Mouse (Mus musculus) spleen, adult 2 months (tissue): ENCODE data around the gene Olfr643.

Experiments
- CTCF ChIP-seq: fragments of 200-500 bp; IDR thresholded peaks from 2 replicates; pipeline ENCODE4 v1.5.1; 2011; ENCODE audit warnings: mild to moderate bottlenecking, inconsistent platforms; ENCODE audit not compliant: insufficient read depth, insufficient read length, insufficient replicate concordance; ENCODE audit errors: extremely low read depth
- POLR2A ChIP-seq: fragments of 200-500 bp; IDR thresholded peaks from 2 replicates; pipeline ENCODE4 v1.6.1; 2011; ENCODE audit warnings: low read depth, low read length, inconsistent platforms

DNA sequence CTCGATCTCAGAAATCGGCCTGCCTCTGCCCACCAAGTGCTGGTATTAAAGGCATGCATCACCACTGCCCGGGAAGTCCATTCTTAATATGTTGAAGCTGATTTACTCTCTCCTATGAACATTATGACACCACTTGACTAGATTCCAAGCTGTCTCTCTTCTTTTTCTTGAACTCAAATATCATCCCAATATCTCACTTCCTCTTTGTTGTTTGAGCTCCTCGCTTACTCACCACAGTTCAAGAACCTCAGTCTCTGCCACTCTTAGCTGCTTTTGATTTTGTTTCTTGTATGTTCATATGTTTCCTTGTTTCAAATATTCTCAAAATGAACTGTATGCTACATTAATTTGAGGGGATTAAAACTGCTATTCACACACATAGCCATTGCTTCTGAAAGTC lies 86.5 kb downstream of the Olfr643 start:
- TF ChIP-seq POLR2A (no peak), CTCF (no peak)
